Mouse (Mus musculus) limb, embryonic 13.5 days (tissue): ENCODE results near the gene Smc1b. TPM values are rescaled to one million over a fixed set of nuclear protein-coding genes. Genes with fewer than 3 reads are reported as not detected.
"Not testable (repeated sequence)": the region's sequence is repeated elsewhere in the genome, so short reads cannot be mapped to it uniquely, and the experiment has no call there.

Experiments
- ATAC-seq: fragments of 200-750 bp; cut with Nextera tagmentation; 2 replicates; pipeline ENCODE4 v1.8.0; 2017; ENCODE audit warnings: low read depth, moderate number of reproducible peaks, moderate TSS enrichment; ENCODE audit not compliant: low FRiP score
- H3K27ac ChIP-seq: fragments of 300-500 bp; sonication (generic); 2 replicates; pipeline ENCODE4 v1.5.1; 2015; ENCODE audit warnings: inconsistent platforms, mild to moderate bottlenecking, moderate library complexity
- H3K27me3 ChIP-seq: fragments of 300-500 bp; sonication (generic); 2 replicates; pipeline ENCODE4 v1.6.1; 2015; ENCODE audit warnings: mild to moderate bottlenecking, inconsistent platforms
- H3K36me3 ChIP-seq: fragments of 300-500 bp; sonication (generic); 2 replicates; pipeline ENCODE4 v1.6.1; 2015; ENCODE audit warnings: inconsistent platforms, mild to moderate bottlenecking, moderate library complexity
- H3K4me1 ChIP-seq: fragments of 300-500 bp; sonication (generic); 2 replicates; pipeline ENCODE4 v1.6.1; 2015; ENCODE audit warnings: inconsistent platforms
- H3K4me2 ChIP-seq: fragments of 300-500 bp; sonication (generic); replicated peaks from 2 replicates; pipeline ENCODE4 v1.6.1; 2015; ENCODE audit warnings: inconsistent platforms, mild to moderate bottlenecking, moderate library complexity
- H3K4me3 ChIP-seq: fragments of 300-500 bp; sonication (generic); 2 replicates; pipeline ENCODE4 v1.5.1; 2015; ENCODE audit warnings: moderate library complexity, mild to moderate bottlenecking, inconsistent platforms
- H3K9ac ChIP-seq: fragments of 300-500 bp; sonication (generic); 2 replicates; pipeline ENCODE4 v1.6.1; 2015; ENCODE audit warnings: mild to moderate bottlenecking, inconsistent platforms
- H3K9me3 ChIP-seq: fragments of 300-500 bp; sonication (generic); 2 replicates; pipeline ENCODE4 v1.6.1; 2016; ENCODE audit warnings: inconsistent platforms
- WGBS: fragments of 180-500 bp; shearing (Covaris S2); methylation state at CpG from one replicate; pipeline ENCODE4 v1.1.7; 2015; 5-methylcytosine and 5-hydroxymethylcytosine counted together
- polyA plus RNA-seq: library from polyadenylated mRNA; unstranded; fragments of >200 nt; fragmentation: Nextera tagmentation; extraction: Ambion mirVana; gene quantifications from 2 replicates; pipeline ENCODE4 v1.2.1, GENCODE M21; 2015

The Smc1b gene
- polyA plus RNA-seq, 1 experiment from 2014 or later = 0.18 TPM

GRCm38 (mm10) chr15:85041546-85042225, 90.1 kb downstream of the Smc1b start:
- H3K36me3 ChIP-seq = peaks cover 18% of the 10 kb centered on the region
- H3K27ac ChIP-seq = peak overlapping the region; percentile 86
- no peak for ATAC-seq
- no peak overlapping the region for H3K4me3 ChIP-seq
- no peaks in the 10 kb centered on the region for H3K9me3 ChIP-seq
- no peak overlapping the region for H3K9ac ChIP-seq
- WGBS = 72% methylated on average over 10 of the region's 10 CpGs
- H3K4me2 ChIP-seq = no peak overlapping the region
- no peaks in the 10 kb centered on the region for H3K27me3 ChIP-seq
- H3K4me1 ChIP-seq = peaks cover 66% of the 10 kb centered on the region

DNA sequence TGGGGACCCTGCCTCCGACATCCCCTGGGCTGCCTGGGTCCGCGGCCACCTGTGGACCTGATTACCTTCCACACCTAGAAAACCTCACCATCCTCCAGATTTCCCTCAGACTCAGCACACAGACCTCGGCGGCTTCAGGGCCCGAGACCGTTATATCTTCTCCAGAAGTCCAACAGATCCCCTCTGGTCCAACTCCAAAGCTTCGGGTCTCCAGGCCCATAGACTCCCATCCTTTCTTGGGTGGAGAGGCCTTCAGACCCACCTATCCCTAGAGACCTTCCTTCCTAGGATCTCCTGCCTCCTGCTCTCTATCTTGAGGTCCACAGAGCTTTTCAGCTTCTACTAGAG, 94.4 kb downstream of the Smc1b start:
- H3K9me3 ChIP-seq = peaks cover 3% of the 10 kb centered on the region; the same call in 1 of the 2 replicates
- ATAC-seq = no peak
- no peak overlapping the region for H3K27ac ChIP-seq
- WGBS = 7% methylated on average over 8 of the region's 8 CpGs
- H3K27me3 ChIP-seq = 0 out of 2 replicates have a peak, but pooled peaks cover 9% of the 10 kb centered on the region
- H3K4me3 ChIP-seq = peak overlapping the region; percentile 78
- peak overlapping the region; percentile 90 for H3K4me2 ChIP-seq
- peaks cover 47% of the 10 kb centered on the region for H3K4me1 ChIP-seq
- H3K9ac ChIP-seq = peak overlapping the region; percentile 88
- no peaks in the 10 kb centered on the region for H3K36me3 ChIP-seq

GRCm38 (mm10) chr15:85036566-85037342, 95.0 kb downstream of the Smc1b start:
- peak overlapping the region; percentile 88 for H3K9ac ChIP-seq
- H3K4me2 ChIP-seq = peak overlapping the region; percentile 90
- peak; percentile 94 for ATAC-seq
- H3K36me3 ChIP-seq = no peaks in the 10 kb centered on the region
- H3K27ac ChIP-seq = no peak overlapping the region; the same call in 1 of the 2 replicates
- H3K9me3 ChIP-seq = peaks cover 5% of the 10 kb centered on the region; the same call in 1 of the 2 replicates
- peak overlapping the region; percentile 78 for H3K4me3 ChIP-seq
- 0 out of 2 replicates have a peak, but pooled peaks cover 9% of the 10 kb centered on the region for H3K27me3 ChIP-seq
- WGBS = under 1% methylated on average over 68 of the region's 75 CpGs
- peaks cover 41% of the 10 kb centered on the region for H3K4me1 ChIP-seq

DNA sequence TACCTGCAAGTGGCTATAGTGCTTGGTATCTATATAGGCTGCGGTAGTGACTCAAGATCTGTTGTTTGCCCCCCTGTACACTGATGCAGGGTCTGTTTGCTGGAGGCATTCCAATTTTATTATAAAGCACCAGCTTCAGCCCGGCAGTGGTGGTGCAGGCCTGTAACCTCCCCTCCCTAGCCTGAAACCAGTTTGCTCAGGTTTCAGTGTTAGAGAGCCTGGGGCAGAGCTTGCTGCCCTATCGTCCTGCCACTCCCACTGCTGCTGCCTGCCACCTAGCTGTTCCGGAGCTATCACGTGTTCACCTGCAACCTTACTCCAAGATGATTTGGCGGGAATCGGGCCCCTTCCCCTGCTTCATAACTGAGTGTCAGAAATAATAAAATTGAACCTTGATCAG, 97.8 kb downstream of the Smc1b start:
- not testable (repeated sequence) for ATAC-seq, H3K9ac ChIP-seq, H3K27ac ChIP-seq, H3K36me3 ChIP-seq, H3K9me3 ChIP-seq, H3K4me2 ChIP-seq, H3K27me3 ChIP-seq, H3K4me3 ChIP-seq
- H3K4me1 ChIP-seq = peaks cover 24% of the 10 kb centered on the region
- 23% methylated on average over 7 of the region's 7 CpGs for WGBS

DNA sequence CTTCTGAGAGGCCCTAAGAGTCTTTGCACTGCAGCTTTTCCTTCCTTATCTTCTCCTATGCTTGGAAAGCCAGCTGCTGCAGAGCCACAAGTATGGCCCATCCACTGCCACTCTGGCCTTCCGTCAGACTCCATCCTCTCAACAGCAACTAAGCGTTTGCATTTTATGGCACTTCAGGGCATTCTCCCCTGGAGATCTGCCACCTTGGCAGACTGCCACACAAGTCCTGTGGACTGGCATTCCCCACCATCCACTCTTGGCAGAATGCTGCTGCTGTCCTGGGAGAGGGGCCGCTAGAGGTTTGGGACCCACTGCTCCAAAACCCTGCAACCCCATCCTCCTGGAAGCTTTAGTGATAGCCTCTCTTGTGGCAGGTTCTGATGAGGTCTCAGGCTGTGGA, 99.9 kb downstream of the Smc1b start:
- Histone ChIP-seq H3K4me1 (peaks cover 8% of the 10 kb centered on the region), H3K27me3 (0 out of 2 replicates have a peak, but pooled peaks cover 9% of the 10 kb centered on the region), H3K36me3 (no peaks in the 10 kb centered on the region), H3K4me3 (no peak overlapping the region), H3K27ac (no peak overlapping the region), H3K9me3 (peaks cover 5% of the 10 kb centered on the region; the same call in 1 of the 2 replicates), H3K4me2 (no peak overlapping the region), H3K9ac (no peak overlapping the region)
- WGBS = 65% methylated on average over 3 of the region's 3 CpGs
- ATAC-seq = no peak

- WGBS = 84% methylated on average over 1 of the region's 1 CpGs
- ATAC-seq, H3K27me3 ChIP-seq, H3K9ac ChIP-seq, H3K9me3 ChIP-seq, H3K36me3 ChIP-seq, H3K4me1 ChIP-seq, H3K27ac ChIP-seq, H3K4me2 ChIP-seq, H3K4me3 ChIP-seq: not testable (repeated sequence)
Measured at GRCm38 (mm10) chr15:85030643-85031042, 101.1 kb downstream of the Smc1b start.

GRCm38 (mm10) chr15:85028648-85029047, 103.1 kb downstream of the Smc1b start, which contains the start of gene Fam118a:
Gene Fam118a (plus strand): TSS chr15:85028948.
- 50% methylated on average over 1 of the region's 1 CpGs for WGBS
- H3K4me3 ChIP-seq, H3K36me3 ChIP-seq, ATAC-seq, H3K4me1 ChIP-seq, H3K4me2 ChIP-seq, H3K27me3 ChIP-seq, H3K9ac ChIP-seq, H3K27ac ChIP-seq, H3K9me3 ChIP-seq: not testable (repeated sequence)

DNA sequence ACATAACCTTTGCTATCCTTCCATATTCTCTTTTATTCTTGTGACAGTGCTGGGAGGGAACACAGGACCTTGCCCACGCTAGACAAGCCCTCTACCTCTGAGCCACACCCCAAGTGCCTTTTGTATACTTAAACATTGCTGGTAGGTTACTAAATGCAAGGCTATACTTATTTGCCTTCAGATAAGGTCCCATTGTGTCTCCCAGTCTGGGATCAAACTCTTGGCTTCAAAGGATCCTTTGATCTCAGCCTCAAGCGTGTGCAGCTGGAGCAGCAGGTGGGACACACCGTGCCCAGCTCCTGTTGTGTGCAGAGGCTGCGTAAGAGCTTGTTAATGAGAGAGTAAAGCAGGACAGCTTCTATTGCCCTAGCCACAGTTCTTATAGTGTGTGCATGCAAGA, 104.0 kb downstream of the Smc1b start:
- 45% methylated on average over 4 of the region's 4 CpGs for WGBS
- H3K9me3 ChIP-seq = peaks cover 5% of the 10 kb centered on the region; the same call in 1 of the 2 replicates
- no peak overlapping the region for H3K4me3 ChIP-seq
- H3K27me3 ChIP-seq = no peaks in the 10 kb centered on the region
- H3K9ac ChIP-seq = no peak overlapping the region
- H3K36me3 ChIP-seq = no peaks in the 10 kb centered on the region
- H3K4me1 ChIP-seq = no peaks in the 10 kb centered on the region
- no peak for ATAC-seq
- no peak overlapping the region for H3K27ac ChIP-seq
- H3K4me2 ChIP-seq = no peak overlapping the region

- WGBS = 85% methylated on average over 4 of the region's 4 CpGs
- Histone ChIP-seq H3K36me3 (no peaks in the 10 kb centered on the region), H3K4me1 (no peaks in the 10 kb centered on the region), H3K4me3 (no peak overlapping the region), H3K9me3 (no peaks in the 10 kb centered on the region), H3K4me2 (no peak overlapping the region), H3K9ac (no peak overlapping the region), H3K27me3 (no peaks in the 10 kb centered on the region), H3K27ac (no peak overlapping the region)
- ATAC-seq = no peak
Measured at GRCm38 (mm10) chr15:85026197-85026596, 105.6 kb downstream of the Smc1b start.

GRCm38 (mm10) chr15:85022211-85022610, 109.6 kb downstream of the Smc1b start:
- Histone ChIP-seq H3K4me1 (peaks cover 2% of the 10 kb centered on the region; the same call in 1 of the 2 replicates), H3K27ac (no peak overlapping the region), H3K27me3 (peaks cover 12% of the 10 kb centered on the region), H3K4me3 (no peak overlapping the region), H3K9ac (no peak overlapping the region), H3K36me3 (no peaks in the 10 kb centered on the region), H3K9me3 (no peaks in the 10 kb centered on the region), H3K4me2 (no peak overlapping the region)
- WGBS = 68% methylated on average over 4 of the region's 4 CpGs
- ATAC-seq = no peak

DNA sequence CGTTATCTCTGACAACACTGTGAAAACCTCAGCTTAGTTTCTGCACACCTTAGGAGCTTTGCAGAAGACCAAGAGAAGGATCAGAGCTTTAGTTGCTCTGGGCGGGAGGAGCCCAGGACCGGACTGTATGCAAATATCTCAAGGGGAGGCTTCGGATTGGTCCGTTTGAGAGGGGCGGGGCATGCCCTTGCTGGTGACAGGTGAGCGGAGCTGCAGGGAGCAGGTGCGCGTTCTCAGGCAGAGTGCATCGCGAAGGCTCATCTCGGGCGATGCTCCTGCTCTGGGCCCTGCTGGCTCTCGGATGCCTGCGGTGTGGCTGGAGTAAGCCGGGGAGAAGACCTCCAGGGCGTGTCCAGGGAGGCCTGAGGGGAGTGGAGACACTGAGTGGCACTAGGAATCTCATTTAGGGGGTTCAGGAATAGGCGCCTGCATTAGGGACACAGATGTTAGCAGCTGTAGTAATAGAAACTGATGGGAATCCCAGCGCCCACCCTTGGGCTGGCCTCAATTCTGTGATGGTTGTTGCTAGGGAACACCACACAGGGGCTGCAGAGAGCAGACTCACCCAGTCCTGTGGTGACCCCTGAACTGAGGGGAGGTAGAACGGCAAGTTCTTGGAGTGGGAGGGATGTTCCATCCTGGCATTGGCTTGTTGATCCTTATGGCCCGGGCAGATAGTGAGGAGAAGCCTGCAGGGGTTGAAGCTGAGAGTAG, 114.7 kb downstream of the Smc1b start, which contains the start of gene Upk3a:
Gene Upk3a (plus strand): TSS at position 191 of the 714 bp plus-strand sequence.
- Histone ChIP-seq H3K36me3 (no peaks in the 10 kb centered on the region), H3K4me3 (no peak within 1 kb of the TSS), H3K4me1 (peaks cover 18% of the 10 kb centered on the region), H3K27me3 (peaks cover 29% of the 10 kb centered on the region), H3K4me2 (peak within 1 kb of the TSS; percentile 21; the same call in 1 of the 2 replicates), H3K9ac (0 out of 2 replicates have a peak within 1 kb of the TSS, but pooled peaks have one; percentile 35), H3K9me3 (no peaks in the 10 kb centered on the region), H3K27ac (no peak within 1 kb of the TSS)
- WGBS = 8% methylated on average over 21 of the region's 21 CpGs
- ATAC-seq = no peak

- 90% methylated on average over 11 of the region's 11 CpGs for WGBS
- Histone ChIP-seq H3K27ac (no peak overlapping the region), H3K36me3 (no peaks in the 10 kb centered on the region), H3K9me3 (no peaks in the 10 kb centered on the region), H3K4me1 (peaks cover 29% of the 10 kb centered on the region), H3K4me3 (no peak overlapping the region), H3K27me3 (peaks cover 29% of the 10 kb centered on the region), H3K9ac (no peak overlapping the region), H3K4me2 (no peak overlapping the region)
- no peak for ATAC-seq
Measured at GRCm38 (mm10) chr15:85015771-85016170, 116.0 kb downstream of the Smc1b start.
